Mouse (Mus musculus) C2C12 (cell line): ENCODE data around the gene Sema4d. TPM values are rescaled to one million over a fixed set of nuclear protein-coding genes. Genes with fewer than 3 reads are reported as not detected.

Experiments used
- H3K27me3 ChIP-seq: one replicate; pipeline ENCODE4 v1.6.1; 2011; ENCODE audit not compliant: control insufficient read depth, insufficient read depth, insufficient read length
- H3K36me3 ChIP-seq: one replicate; pipeline ENCODE4 v1.6.1; 2011; ENCODE audit not compliant: control insufficient read depth, insufficient read depth
- H3K4me3 ChIP-seq: one replicate; pipeline ENCODE4 v1.5.1; 2011; ENCODE audit warnings: mild to moderate bottlenecking, control low read depth; ENCODE audit not compliant: poor library complexity, insufficient read depth, severe bottlenecking
- H3K79me2 ChIP-seq: one replicate; pipeline ENCODE4 v1.6.1; 2011; ENCODE audit not compliant: control insufficient read depth, insufficient read depth
- H3K79me3 ChIP-seq: one replicate; pipeline ENCODE4 v1.6.1; 2011; ENCODE audit warnings: low read depth, control low read depth
- H3ac ChIP-seq: one replicate; pipeline ENCODE3; 2011; ENCODE audit warnings: low read depth; ENCODE audit not compliant: control insufficient read depth, insufficient read length
- CEBPB ChIP-seq: IDR thresholded peaks from one replicate; pipeline ENCODE4 v1.6.1; 2011; ENCODE audit warnings: low read depth, mild to moderate bottlenecking, control low read depth, moderate library complexity
- CTCF ChIP-seq: IDR thresholded peaks from one replicate; pipeline ENCODE4 v1.5.1; 2011; ENCODE audit not compliant: control insufficient read depth, insufficient read depth, insufficient read length
- FOSL1 ChIP-seq: IDR thresholded peaks from one replicate; pipeline ENCODE4 v1.8.0; 2011; ENCODE audit warnings: mild to moderate bottlenecking, low read length; ENCODE audit not compliant: poor library complexity, insufficient read depth, severe bottlenecking
- MAX ChIP-seq: IDR thresholded peaks from one replicate; pipeline ENCODE4 v1.6.1; 2011; ENCODE audit warnings: mild to moderate bottlenecking, control low read depth
- MYOD1 ChIP-seq: IDR thresholded peaks from one replicate; pipeline ENCODE4 v1.6.1; 2011; ENCODE audit warnings: low read depth; ENCODE audit not compliant: control insufficient read depth, insufficient read length
- MYOG ChIP-seq: IDR thresholded peaks from one replicate; pipeline ENCODE4 v1.6.1; 2011; ENCODE audit not compliant: control insufficient read depth, insufficient read length; ENCODE audit errors: extremely low read depth
- USF1 ChIP-seq: IDR thresholded peaks from one replicate; pipeline ENCODE4 v1.6.1; 2011; ENCODE audit warnings: low read depth, mild to moderate bottlenecking, control low read depth, moderate library complexity
- polyA plus RNA-seq: library from polyadenylated mRNA; unstranded; fragments of >200 nt; fragmentation: generic; extraction: Trizol; gene quantifications from one replicate; pipeline ENCODE4 v1.2.1, GENCODE M21; 2012; ENCODE audit warnings: missing spikeins

Sema4d gene
- polyA plus RNA-seq, 1 experiment, result 0.20 TPM

DNA sequence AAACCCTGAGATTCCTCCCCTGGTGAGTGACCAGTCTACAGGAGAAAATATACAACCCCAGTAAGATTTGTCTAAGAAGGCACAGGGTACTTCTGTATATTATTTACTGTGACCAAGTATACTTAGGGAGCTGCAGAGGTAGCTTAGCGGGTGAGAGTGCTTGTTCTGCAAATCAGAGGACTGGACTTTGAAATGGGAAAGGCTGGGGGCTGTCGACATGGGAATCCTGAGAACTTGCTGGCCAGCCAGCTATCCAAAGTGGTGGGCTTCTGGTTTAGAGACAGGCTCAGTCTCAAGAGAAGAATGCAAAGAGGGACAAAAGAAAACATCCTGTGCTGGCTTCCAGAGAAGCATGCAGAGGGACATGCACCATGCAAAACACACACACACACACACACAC is 5.7 kb downstream of the Sema4d start:
- no peak overlapping the region for H3ac ChIP-seq
- no peaks in the 10 kb centered on the region for H3K79me2 ChIP-seq
- TF ChIP-seq USF1 (no peak), MYOG (no peak), CTCF (no peak), CEBPB (no peak), FOSL1 (no peak), MYOD1 (no peak), MAX (no peak)
- H3K79me3 ChIP-seq, result no peaks in the 10 kb centered on the region
- no peaks in the 10 kb centered on the region for H3K36me3 ChIP-seq
- no peak overlapping the region for H3K4me3 ChIP-seq
- H3K27me3 ChIP-seq, result peaks cover 15% of the 10 kb centered on the region

DNA sequence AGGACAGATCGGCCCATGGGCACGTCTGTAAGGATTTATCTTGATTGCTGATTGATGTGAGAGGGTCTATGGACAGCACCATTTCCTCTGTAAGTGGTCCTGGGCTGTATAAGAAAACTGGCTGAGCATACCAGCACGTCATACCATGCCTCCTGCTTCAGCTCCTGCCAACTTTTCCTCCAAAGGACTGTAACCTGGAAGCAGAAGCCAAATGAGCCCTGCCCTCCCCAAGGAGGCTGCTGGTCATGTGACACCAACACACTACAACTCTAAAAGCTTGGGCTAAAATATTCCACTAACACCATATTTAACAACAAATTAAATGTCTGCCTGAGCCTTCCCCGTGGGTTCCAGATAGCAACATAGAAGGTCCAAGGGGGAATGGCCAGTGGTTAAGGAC is 6.9 kb downstream of the Sema4d start:
- Histone ChIP-seq H3K79me3 (no peaks in the 10 kb centered on the region), H3ac (no peak overlapping the region), H3K4me3 (no peak overlapping the region), H3K79me2 (no peaks in the 10 kb centered on the region), H3K36me3 (no peaks in the 10 kb centered on the region), H3K27me3 (peaks cover 8% of the 10 kb centered on the region)
- no peak for TF ChIP-seq CEBPB

DNA sequence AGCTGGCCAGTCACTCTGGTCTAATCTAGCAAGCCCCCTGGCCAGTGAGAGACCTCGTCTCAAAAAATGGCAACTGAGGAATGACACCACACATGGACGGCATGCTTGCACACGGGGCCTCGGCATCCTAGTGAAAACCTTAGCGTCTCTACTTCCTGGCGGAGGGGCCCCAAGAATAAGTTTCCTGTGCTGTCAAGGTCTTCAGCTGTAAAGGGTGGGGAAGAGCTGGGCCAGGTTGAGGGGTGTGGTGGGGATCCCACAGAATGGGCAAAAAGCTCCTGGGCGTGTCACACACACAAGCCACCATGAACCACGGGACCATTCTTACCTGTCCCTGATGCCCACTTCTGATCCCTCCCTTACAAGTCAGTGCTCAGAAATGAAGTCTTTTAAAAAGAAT is 9.1 kb downstream of the Sema4d start:
- no peak for TF ChIP-seq MYOG
- TF ChIP-seq USF1, result no peak
- TF ChIP-seq CEBPB, result no peak
- Histone ChIP-seq H3K79me3 (no peaks in the 10 kb centered on the region), H3K27me3 (peaks cover 5% of the 10 kb centered on the region), H3K4me3 (no peak overlapping the region), H3ac (no peak overlapping the region), H3K36me3 (no peaks in the 10 kb centered on the region), H3K79me2 (no peaks in the 10 kb centered on the region)

DNA sequence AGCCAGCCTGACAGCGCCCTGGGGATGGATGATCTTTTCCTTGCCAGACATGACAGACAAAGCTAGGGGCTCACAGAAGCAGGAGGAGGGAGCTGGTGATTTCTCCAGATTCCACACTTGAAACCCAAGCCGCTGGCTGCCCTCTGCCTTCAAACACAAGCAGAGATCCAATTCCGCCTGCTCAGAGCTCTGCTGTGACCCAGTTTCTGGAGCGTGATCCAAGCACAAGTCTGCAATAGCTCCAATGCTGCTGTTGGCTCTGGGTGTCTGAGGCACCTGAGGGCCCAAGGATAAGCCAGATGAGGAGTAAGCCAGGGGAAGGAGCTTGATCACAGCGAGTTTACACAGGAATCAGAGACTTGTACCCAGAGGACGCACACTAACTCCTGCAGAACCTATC is 9.7 kb downstream of the Sema4d start:
- H3K4me3 ChIP-seq, result no peak overlapping the region
- no peaks in the 10 kb centered on the region for H3K79me2 ChIP-seq
- no peak for TF ChIP-seq MAX
- TF ChIP-seq CEBPB, result no peak
- TF ChIP-seq MYOD1, result no peak
- TF ChIP-seq FOSL1, result no peak
- TF ChIP-seq CTCF, result no peak
- TF ChIP-seq MYOG, result no peak
- TF ChIP-seq USF1, result no peak

DNA sequence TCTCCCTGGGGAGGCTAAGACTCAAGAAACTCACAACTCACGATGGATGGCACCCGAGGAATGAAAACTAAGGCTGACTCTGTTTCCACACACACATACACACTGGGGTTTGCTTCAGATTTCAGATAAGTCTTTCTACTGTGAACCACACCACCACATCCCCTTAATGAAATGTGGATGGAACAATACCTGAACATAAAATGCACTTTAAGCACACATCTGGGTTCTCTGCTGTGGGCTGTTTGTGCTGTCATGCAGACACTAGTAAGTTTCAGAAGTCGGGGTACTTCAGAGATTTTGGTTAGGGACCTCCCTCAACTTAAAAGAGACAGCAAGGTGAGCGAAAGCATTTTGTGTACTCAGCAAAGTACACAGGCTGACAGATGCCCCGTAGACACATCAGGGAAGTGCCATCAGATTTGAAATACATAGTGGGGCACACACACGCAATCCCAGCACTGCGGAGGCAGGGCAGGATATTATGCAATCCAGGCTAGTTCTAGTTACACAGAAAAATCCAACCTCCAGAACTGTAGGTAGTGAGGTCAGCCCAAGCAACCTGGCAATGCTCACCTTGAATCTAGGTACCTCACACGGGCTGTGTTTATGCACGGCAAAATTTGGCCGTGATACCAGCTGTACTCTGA is 12.9 kb downstream of the Sema4d start:
- Histone ChIP-seq H3K4me3 (no peak overlapping the region), H3K36me3 (no peaks in the 10 kb centered on the region), H3K79me3 (no peaks in the 10 kb centered on the region), H3K79me2 (no peaks in the 10 kb centered on the region), H3ac (no peak overlapping the region), H3K27me3 (peaks cover 5% of the 10 kb centered on the region)
- TF ChIP-seq MAX, result no peak

More for the DNA sequence above, 9.7 kb downstream of the Sema4d start:
- Histone ChIP-seq H3K36me3 (no peaks in the 10 kb centered on the region), H3ac (no peak overlapping the region), H3K79me3 (no peaks in the 10 kb centered on the region), H3K27me3 (peaks cover 5% of the 10 kb centered on the region)

DNA sequence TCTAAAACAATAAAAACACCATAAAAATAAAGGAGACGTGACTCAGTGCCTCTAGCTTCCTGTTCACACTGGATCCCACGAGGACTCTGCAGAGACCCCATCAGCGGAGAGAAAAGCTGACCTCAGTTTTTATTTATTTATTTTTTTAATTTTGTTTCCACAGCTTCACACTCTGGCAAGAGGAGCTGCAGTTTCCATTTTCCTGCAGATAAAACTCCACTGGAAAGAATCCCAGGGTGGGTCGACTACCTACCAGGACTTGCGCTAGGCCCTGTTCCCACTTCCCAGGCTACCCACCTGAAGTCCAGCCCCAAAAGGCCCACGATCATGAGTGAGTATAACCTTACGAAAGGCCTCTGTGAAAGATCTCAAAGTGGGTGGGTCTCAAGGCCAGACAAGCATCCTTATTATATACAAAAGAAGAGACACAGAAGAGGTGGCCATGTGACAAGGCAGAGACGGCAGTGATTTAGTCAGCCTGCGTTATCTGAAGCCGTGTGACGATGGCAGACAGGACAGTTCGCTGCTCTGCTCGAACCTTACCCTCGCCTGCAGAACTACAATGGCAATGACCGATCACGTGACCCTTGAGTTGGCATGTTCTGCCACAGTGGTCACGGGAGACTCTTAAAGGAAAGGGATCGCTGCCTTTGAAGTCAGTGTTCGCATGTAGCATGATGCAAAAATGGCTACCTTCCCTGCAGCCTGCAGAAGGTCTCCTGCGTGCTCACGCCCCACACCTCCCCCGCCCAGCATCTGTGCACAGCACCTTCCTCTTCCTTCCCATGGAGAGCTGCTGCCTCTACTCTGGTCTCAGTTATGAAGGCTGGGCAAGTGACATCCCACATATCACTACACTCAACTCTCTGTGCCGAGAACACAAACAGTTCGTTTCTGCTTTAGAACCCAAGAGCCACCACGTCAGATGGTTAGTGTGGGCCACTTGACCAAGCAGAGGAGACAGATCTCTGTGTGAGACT is 14.3 kb downstream of the Sema4d start:
- no peak overlapping the region for H3K4me3 ChIP-seq
- no peaks in the 10 kb centered on the region for H3K36me3 ChIP-seq
- no peaks in the 10 kb centered on the region for H3K79me3 ChIP-seq
- TF ChIP-seq FOSL1, result no peak
- TF ChIP-seq USF1, result no peak
- TF ChIP-seq MYOD1, result no peak
- no peak for TF ChIP-seq MYOG
- TF ChIP-seq MAX, result no peak
- TF ChIP-seq CTCF, result no peak
- TF ChIP-seq CEBPB, result no peak
- no peaks in the 10 kb centered on the region for H3K79me2 ChIP-seq
- H3K27me3 ChIP-seq, result peaks cover 5% of the 10 kb centered on the region
- no peak overlapping the region for H3ac ChIP-seq
